Mouse (Mus musculus): ENCODE data around the gene Fmo6. TPM values are rescaled to one million over a fixed set of nuclear protein-coding genes. Genes with fewer than 3 reads are reported as not detected.

Fmo6 gene
- polyA plus RNA-seq, 1 experiment: not detected

GRCm38 (mm10) chr1:162870978-162871377 is 66.3 kb downstream of the Fmo6 start:
- TF ChIP-seq CTCF (IDR thresholded peaks at IDR 0.05; ENCODE audit: insufficient read depth, low read depth, low read length): no peak
- TF ChIP-seq POLR2A (IDR thresholded peaks at IDR 0.05; ENCODE audit: insufficient read depth, low read depth, low read length): no peak
- H3K4me1 ChIP-seq (ENCODE audit: control insufficient read depth, insufficient read depth, low read length): no peaks in the 10 kb centered on the region
- 92% methylated on average over 7 of the region's 7 CpGs for WGBS
- no peak overlapping the region for H3K4me3 ChIP-seq (ENCODE audit: insufficient read depth, low read depth, low read length)
- H3K27ac ChIP-seq (ENCODE audit: insufficient read depth, low read depth, low read length): no peak overlapping the region

- Histone ChIP-seq H3K27ac (ENCODE audit: insufficient read depth, low read depth, low read length) (no peak overlapping the region), H3K4me3 (ENCODE audit: insufficient read depth, low read depth, low read length) (no peak overlapping the region), H3K4me1 (ENCODE audit: control insufficient read depth, insufficient read depth, low read length) (no peaks in the 10 kb centered on the region)
- WGBS: 75% methylated on average over 4 of the region's 4 CpGs
- TF ChIP-seq POLR2A (IDR thresholded peaks at IDR 0.05; ENCODE audit: insufficient read depth, low read depth, low read length): no peak
- TF ChIP-seq CTCF (IDR thresholded peaks at IDR 0.05; ENCODE audit: insufficient read depth, low read depth, low read length): no peak
Measured at GRCm38 (mm10) chr1:162867396-162867795, 69.9 kb downstream of the Fmo6 start.

Other genes with a start within 250 kb of the Fmo6 start
- gene Prrc2c, start 197.0 kb downstream of the Fmo6 start, polyA plus RNA-seq (2012; ENCODE audit: insufficient read depth, insufficient read length, low replicate concordance, missing spikeins): 168 and 641 TPM in 2 replicates
- gene Fmo4, start 123.5 kb downstream of the Fmo6 start, polyA plus RNA-seq (2012; ENCODE audit: insufficient read depth, insufficient read length, low replicate concordance, missing spikeins): not detected in 2 replicates
- gene Fmo1, start 70.9 kb downstream of the Fmo6 start, polyA plus RNA-seq (2012; ENCODE audit: insufficient read depth, insufficient read length, low replicate concordance, missing spikeins): not detected in 2 replicates
- gene Fmo2, start 38.8 kb downstream of the Fmo6 start, polyA plus RNA-seq (2012; ENCODE audit: insufficient read depth, insufficient read length, low replicate concordance, missing spikeins): not detected in 2 replicates
- not detected in 2 replicates for gene Fmo3, start 47.0 kb upstream of the Fmo6 start, polyA plus RNA-seq (2012; ENCODE audit: insufficient read depth, insufficient read length, low replicate concordance, missing spikeins)
- gene Mroh9, start 148.2 kb upstream of the Fmo6 start, polyA plus RNA-seq (2012; ENCODE audit: insufficient read depth, insufficient read length, low replicate concordance, missing spikeins): not detected in 2 replicates